Mouse (Mus musculus): ENCODE results near the gene Rock2. TPM values are rescaled to one million over a fixed set of nuclear protein-coding genes. Genes with fewer than 3 reads are reported as not detected.

Rock2 gene
- 10 to 100 TPM; 71.9 to 88.8 (median 84.0) TPM for total RNA-seq (2022)

- peak; percentile 82 for DNase-seq (ENCODE audit: low spot score)
These were observed at the start of gene Rock2 for GRCm38 (mm10) chr12:16894396-16895220. Gene Rock2, plus strand, starts transcription at chr12:16894895.

DNA sequence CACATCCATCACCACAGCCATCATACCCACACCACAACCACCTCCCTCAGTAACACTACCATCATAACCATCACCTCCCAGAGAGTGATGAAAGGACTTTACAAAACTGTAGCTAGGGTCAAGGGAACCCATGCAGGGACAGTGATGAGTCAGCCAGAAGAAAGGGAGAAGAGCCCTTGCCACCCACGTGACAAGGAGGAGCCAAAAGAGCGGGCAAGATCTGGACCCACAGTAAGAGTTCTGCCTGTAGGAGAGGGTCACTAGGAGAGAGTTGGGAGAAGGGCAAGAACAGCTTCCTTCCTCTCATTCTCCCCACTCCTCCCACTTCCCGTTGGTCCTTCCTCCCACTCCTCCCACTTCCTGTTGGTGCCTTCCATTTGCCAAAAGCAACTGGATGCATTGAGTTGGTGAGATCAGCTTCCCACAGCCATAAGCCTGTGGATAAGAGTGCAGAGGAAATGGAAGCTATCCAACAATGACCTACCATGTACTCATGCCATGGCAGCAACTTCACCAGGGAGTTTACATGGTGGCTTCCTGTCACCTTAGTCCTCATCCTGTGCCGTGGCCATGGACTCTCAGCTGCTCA lies 47.4 kb upstream of the Rock2 start:
- peak; percentile 50 for DNase-seq (ENCODE audit: low spot score)

DNA sequence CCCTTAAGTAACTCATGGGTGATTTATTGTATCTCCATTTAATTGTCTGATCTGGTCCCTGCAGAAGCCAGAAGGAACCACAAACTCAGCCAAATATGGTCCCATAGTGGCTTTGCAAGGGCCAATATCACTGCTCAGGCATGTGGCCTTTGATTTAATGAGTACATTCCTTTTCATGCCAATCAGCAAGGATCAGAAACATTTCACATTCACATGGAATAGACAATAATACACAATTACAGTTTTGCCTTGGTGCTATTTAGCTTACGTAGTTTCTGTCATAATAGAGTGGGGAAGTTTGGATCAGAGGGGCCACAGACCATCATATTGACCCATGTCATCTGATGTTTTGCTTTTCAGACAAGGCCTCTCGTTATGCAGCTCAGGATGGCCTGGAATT lies 46.2 kb upstream of the Rock2 start:
- no peak for DNase-seq (ENCODE audit: low spot score)

DNA sequence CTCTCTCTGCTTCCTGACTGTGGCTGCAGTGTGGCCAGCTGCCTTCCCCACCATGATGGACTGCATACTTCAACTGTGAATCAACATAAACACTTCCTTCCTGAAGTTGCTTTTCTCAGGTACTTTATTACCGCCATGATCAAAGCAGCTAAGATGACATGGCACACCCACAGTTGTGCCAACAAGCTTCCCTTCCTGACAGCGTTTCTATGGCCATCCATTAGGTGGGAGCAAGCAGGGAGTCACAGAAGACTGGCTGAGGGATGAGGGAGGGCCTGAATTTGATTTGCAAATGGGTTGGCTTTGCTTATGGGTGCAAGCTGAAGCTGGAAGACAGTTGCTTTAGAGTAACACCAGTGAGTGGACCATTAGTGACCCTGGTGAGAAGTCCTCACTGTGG lies 44.9 kb upstream of the Rock2 start:
- DNase-seq (ENCODE audit: low spot score), result no peak

GRCm38 (mm10) chr12:16850431-16851375 lies 44.0 kb upstream of the Rock2 start:
- peak; percentile 63 for DNase-seq (ENCODE audit: low spot score)

DNA sequence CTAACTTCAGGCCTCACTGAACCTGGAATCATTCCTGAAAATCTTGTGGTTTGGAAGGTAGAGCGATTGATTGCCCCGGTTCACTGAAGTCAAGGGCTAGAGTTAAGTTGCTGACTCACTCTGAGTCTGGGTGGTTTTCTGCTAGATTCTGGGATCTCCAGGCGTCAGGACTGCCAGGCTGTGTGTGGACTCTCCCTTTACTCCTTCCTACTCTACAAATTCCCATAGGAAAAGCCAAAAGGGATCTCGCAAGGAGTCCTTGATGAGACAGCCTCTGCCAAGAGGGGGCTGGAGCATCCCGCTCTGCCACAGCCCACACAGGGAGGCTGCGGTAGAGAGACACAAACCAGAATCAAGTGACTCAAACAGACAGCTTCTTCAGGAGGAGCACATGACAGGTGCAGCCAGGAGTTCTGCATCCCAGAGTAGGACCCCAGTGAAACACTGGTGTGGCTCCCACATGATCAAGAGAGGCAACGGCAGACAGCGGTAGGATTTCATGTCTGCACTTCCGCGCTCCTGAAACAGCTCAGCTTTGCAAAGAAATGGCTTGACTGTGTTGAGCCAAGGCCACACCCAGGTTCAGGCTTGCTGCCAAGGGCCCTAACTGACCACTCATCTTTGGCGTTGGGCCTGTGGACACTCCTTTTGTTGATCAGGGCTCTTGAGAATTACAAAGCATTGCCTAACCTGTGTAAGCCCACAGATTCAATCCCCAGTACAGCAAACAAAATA lies 41.1 kb upstream of the Rock2 start:
- peak; percentile 77 for DNase-seq (ENCODE audit: low spot score)

DNA sequence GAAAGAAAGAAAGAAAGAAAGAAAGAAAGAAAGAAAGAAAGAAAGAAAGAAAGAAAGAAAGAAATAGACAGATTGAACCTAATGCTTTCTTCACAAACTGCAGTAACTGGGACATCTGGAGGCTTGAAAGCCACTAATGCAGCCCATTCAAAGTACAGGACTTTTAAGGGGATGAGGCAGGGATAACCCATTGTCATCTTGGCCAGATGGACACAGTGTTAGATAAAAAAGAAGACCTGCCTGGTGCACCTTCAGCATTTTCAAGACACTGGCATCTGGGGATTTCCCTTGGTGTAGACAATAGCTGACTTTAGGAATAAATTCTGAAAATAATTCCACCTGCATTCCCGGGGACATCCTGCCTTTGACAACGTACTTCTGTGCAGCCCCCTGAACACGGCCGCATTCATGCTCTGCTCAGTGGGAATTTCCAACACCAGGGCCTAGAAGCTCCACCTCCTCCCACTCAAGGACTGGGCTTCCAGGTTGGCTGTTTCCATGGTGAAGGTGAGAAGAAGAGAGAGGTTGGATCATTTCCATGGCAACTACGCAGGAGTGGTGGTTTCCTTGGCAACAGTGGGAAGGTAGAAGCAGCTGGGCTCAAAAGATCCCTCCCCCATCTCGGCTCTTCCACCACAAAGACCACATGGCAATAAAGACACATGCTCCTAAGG lies 38.9 kb upstream of the Rock2 start:
- DNase-seq (ENCODE audit: low spot score), result no peak

DNA sequence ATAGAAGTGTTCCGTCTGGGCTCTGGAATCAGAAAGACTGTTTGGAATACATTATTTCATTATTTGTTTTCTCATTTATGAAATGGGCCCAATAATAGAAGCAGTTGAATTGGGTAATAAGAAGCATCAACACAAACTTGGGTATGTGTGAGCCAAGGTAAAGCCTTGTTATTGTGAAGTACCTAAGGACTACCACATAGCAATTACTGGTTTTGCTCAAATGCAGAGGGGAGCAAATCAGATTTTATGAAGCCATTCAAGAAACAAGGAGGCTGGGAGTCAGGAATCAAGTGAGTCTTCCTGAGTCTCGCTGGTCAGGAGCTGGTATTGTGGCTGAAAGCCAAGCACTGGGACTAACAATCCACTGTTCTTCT lies 38.4 kb upstream of the Rock2 start:
- no peak for DNase-seq (ENCODE audit: low spot score)

DNA sequence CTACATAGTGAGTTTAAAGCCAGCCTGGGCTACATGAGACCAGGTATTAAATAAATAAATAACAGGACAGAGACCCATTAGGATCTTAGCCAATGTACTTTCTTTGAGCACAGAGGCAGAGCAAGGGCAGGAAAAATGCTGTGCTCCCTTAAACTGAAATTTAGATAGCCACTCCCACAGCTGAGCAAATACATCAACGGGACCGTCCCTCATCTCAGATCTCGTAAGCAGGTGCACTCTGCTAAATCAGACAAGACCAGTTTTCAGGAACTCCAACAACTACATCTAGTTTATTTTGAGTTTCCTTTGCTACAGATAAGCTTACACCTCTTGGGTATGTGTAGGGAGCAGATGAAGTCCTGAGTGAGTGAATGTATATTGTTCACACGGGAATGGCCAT lies 36.6 kb upstream of the Rock2 start:
- DNase-seq (ENCODE audit: low spot score), result no peak

- DNase-seq (ENCODE audit: low spot score), result no peak
These were observed 34.9 kb upstream of the Rock2 start for GRCm38 (mm10) chr12:16859781-16860180.

- no peak for DNase-seq (ENCODE audit: low spot score)
These were observed 34.2 kb upstream of the Rock2 start for GRCm38 (mm10) chr12:16860533-16860932.

DNA sequence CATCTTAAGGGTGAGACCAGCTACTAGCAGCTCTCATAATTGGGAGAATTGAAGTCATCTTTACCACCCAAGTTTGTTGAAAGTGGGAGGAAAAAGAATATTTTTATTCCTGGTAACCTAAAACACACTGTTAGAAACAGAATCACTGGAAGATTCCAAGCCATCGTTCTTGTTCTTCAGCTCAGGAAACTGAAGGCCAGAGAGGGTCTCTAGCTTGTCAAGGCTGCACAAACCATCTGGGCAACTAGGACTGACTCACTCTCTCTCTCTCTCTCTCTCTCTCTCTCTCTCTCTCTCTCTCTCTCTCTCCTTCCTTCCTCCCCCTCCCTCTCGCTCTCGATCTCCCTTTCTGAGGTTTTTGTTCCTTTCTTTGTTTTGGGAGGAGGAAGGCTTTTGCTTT lies 33.7 kb upstream of the Rock2 start:
- no peak for DNase-seq (ENCODE audit: low spot score)

DNA sequence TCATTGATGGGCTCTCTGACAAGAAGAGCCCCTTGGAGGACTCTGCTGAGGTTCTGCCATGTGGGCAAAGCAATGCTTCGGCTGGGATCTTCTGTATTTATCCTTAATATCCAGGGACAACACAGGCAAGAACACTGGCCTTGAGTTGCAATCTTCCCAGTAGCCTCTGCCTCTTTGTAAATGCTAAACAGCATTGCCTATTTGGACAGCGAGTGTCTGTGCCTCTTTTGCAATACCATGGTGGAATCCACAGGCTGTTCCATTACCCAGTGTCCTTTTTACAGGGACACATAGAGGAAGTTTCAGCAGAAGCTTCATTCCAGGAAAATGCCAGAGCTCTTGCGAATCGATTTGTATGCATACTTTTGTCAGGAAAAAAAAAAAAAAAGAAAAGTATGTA lies 30.2 kb upstream of the Rock2 start:
- no peak for DNase-seq (ENCODE audit: low spot score)

DNA sequence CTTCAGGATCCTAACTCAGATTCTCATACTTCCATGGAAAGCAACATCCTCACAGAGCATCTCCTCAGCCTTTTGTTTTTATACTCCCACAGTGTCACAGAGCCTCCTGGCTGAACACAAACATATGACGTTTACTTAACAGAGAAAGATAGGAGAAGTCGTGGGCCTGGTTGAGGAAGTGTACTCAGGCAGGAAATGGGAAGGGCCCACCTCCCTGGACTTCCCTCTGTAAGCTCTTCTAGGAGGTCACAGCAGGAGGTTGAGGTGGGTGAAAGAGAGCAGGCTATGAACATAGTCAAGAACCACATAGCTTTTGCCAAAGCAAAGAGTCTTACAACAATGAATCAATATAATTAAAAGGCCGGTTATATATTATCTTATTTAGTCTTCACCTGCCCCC lies 28.8 kb upstream of the Rock2 start:
- DNase-seq (ENCODE audit: low spot score), result no peak

DNA sequence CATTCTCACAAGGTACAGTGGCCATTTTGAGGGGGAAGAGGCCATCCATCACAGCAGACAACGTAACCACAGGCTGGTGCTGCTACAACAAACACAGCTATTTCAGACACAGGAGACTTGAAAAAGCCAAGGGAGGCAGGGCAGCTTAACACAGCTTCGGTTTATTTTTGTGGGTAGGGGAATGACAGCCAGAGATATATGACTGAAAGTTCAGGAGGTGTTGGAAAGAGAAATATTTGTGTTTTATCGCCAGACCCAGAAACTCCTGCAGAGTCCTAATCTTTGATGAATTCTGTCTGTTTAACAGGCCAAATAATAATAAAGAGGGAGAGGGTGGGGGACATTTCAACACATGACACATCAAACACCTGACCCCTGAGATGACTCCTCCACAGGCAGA lies 28.2 kb upstream of the Rock2 start:
- DNase-seq (ENCODE audit: low spot score), result no peak

- no peak for DNase-seq (ENCODE audit: low spot score)
These were observed 27.4 kb upstream of the Rock2 start for GRCm38 (mm10) chr12:16867306-16867705.

GRCm38 (mm10) chr12:16868618-16869017 lies 26.1 kb upstream of the Rock2 start:
- DNase-seq (ENCODE audit: low spot score), result no peak

GRCm38 (mm10) chr12:16869091-16869778 lies 25.5 kb upstream of the Rock2 start:
- no peak for DNase-seq (ENCODE audit: low spot score)

- no peak for DNase-seq (ENCODE audit: low spot score)
These were observed 24.8 kb upstream of the Rock2 start for GRCm38 (mm10) chr12:16869870-16870404.

DNA sequence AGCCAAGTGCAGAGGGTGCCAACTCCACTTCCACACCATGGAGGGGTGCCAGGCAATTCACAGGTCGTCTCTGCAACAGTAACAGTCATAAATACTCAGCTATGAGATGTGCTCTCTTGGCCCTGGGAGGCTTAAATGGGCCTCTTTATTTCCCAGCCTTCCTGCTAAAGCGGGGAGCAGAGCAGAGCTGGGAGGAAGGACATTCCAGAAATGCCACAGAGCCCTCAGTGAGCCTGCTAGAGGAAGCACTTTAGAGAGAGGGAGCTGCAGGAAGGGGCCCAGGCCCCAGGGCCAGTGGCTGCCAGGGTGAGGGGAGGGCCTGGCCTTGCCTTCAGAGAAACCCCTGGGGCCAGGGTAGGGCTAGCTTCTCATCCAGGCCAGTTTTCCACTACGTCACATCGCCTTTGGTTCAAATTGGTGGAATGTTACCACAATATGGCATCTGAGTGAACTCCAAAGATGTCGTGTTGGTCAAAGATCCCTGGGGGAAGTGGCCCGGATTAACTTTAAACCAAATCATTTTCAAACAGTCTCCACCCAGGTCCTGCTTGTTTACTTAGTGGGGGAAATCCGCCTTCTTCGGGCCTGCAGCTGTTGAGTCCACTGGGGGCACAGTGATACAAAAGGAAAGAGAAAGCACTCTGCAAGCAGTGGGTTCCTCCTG lies 24.2 kb upstream of the Rock2 start:
- peak; percentile 65 for DNase-seq (ENCODE audit: low spot score)

Data from heart, adult 8-10 months (tissue).